Mouse (Mus musculus) brain, embryonic 14.5 days (tissue): ENCODE measurements around the gene Ssu72.

ENCODE experiments used
- CTCF ChIP-seq: fragments of 200-500 bp; IDR thresholded peaks from 2 replicates; pipeline ENCODE4 v1.5.1; 2012; ENCODE audit warnings: inconsistent platforms, mild to moderate bottlenecking, moderate library complexity, borderline replicate concordance; ENCODE audit not compliant: insufficient read depth, insufficient read length; ENCODE audit errors: extremely low read depth
- POLR2A ChIP-seq: fragments of 200-500 bp; IDR thresholded peaks from 2 replicates; pipeline ENCODE4 v1.6.1; 2012; ENCODE audit warnings: mild to moderate bottlenecking, inconsistent platforms, borderline replicate concordance; ENCODE audit not compliant: poor library complexity, insufficient read depth, insufficient read length, severe bottlenecking; ENCODE audit errors: extremely low read depth

- TF ChIP-seq CTCF: no peak
- TF ChIP-seq POLR2A: no peak
These were observed 38.1 kb downstream of the Ssu72 start for GRCm38 (mm10) chr4:155742684-155743083.
